Mouse (Mus musculus) lung, embryonic 15.5 days (tissue): ENCODE results near the gene Vrk3. TPM values are rescaled to one million over a fixed set of nuclear protein-coding genes. Genes with fewer than 3 reads are reported as not detected.

Experiments
- ATAC-seq: fragments of 200-750 bp; cut with Nextera tagmentation; 2 replicates; pipeline ENCODE4 v1.8.0; 2017; ENCODE audit warnings: moderate number of reproducible peaks, borderline replicate concordance; ENCODE audit not compliant: low FRiP score, low TSS enrichment; ENCODE audit errors: extremely low read depth
- H3K27ac ChIP-seq: fragments of 300-500 bp; sonication (generic); 2 replicates; pipeline ENCODE4 v1.5.1; 2015; ENCODE audit warnings: moderate library complexity, mild to moderate bottlenecking, inconsistent platforms
- H3K27me3 ChIP-seq: fragments of 300-500 bp; sonication (generic); 2 replicates; pipeline ENCODE4 v1.6.1; 2015; ENCODE audit warnings: inconsistent platforms
- H3K36me3 ChIP-seq: fragments of 300-500 bp; sonication (generic); 2 replicates; pipeline ENCODE4 v1.6.1; 2015; ENCODE audit warnings: inconsistent platforms
- H3K4me1 ChIP-seq: fragments of 300-500 bp; sonication (generic); 2 replicates; pipeline ENCODE4 v1.6.1; 2015; ENCODE audit warnings: inconsistent platforms
- H3K4me2 ChIP-seq: fragments of 300-500 bp; sonication (generic); 2 replicates; pipeline ENCODE4 v1.6.1; 2015; ENCODE audit warnings: inconsistent platforms, mild to moderate bottlenecking, moderate library complexity
- H3K4me3 ChIP-seq: fragments of 300-500 bp; sonication (generic); 2 replicates; pipeline ENCODE4 v1.5.1; 2015; ENCODE audit warnings: mild to moderate bottlenecking, inconsistent platforms
- H3K9ac ChIP-seq: fragments of 300-500 bp; sonication (generic); 2 replicates; pipeline ENCODE4 v1.6.1; 2015; ENCODE audit warnings: inconsistent platforms
- H3K9me3 ChIP-seq: fragments of 300-500 bp; sonication (generic); 2 replicates; pipeline ENCODE4 v1.6.1; 2016; ENCODE audit warnings: inconsistent platforms
- WGBS: fragments of 180-500 bp; shearing (Covaris S2); methylation state at CpG from one replicate; pipeline ENCODE4 v1.1.7; 2015; 5-methylcytosine and 5-hydroxymethylcytosine counted together
- polyA plus RNA-seq: library from polyadenylated mRNA; unstranded; fragments of >200 nt; fragmentation: Nextera tagmentation; extraction: Ambion mirVana; gene quantifications from 2 replicates; pipeline ENCODE4 v1.2.1, GENCODE M21; 2015

Vrk3 gene
- polyA plus RNA-seq, 1 experiment from 2014 or later, result 46.1 TPM

GRCm38 (mm10) chr7:44770046-44770578 is 21.9 kb downstream of the Vrk3 start:
- H3K36me3 ChIP-seq, result peaks cover 45% of the 10 kb centered on the region
- H3K4me3 ChIP-seq, result no peak overlapping the region
- WGBS, result 12% methylated on average over 6 of the region's 6 CpGs
- H3K4me2 ChIP-seq, result no peak overlapping the region
- no peak overlapping the region for H3K27ac ChIP-seq
- ATAC-seq, result no peak
- H3K27me3 ChIP-seq, result no peaks in the 10 kb centered on the region
- H3K4me1 ChIP-seq, result no peaks in the 10 kb centered on the region
- no peaks in the 10 kb centered on the region for H3K9me3 ChIP-seq
- H3K9ac ChIP-seq, result no peak overlapping the region

GRCm38 (mm10) chr7:44772591-44773204 is 24.5 kb downstream of the Vrk3 start:
- WGBS, result 84% methylated on average over 8 of the region's 8 CpGs
- H3K36me3 ChIP-seq, result peaks cover 40% of the 10 kb centered on the region

DNA sequence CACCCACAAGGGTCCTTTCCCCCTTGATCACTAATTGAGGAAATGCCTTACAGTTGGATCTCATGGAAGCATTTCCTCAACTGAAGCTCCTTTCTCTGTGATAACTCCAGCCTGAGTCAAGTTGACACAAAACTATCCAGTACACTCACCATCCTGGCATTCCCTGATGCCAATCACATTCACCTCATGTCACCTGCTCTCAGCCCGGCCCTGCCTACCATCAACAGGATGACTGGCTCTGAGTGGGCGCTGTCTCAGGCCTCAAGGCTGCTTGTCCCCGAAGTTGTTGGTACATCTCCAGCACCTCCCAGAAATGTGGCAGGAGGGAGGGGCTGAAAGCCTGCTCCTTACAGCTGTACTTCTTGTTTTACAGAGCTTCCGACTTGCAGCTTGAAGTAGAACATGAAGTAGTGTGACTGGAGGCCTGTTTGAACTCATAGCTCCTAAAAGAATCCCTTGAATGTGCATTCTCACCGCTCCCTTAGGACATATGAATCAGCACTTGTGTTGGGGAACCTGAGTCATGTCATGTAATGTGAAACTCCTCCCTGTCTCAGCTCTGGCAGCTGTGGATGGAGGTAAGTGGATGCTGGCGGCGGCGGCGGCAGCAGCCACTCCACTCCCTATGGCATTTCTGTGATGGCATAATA is 28.8 kb downstream of the Vrk3 start:
- ATAC-seq, result no peak
- Histone ChIP-seq H3K27me3 (no peaks in the 10 kb centered on the region), H3K36me3 (peaks cover 10% of the 10 kb centered on the region; the same call in 1 of the 2 replicates), H3K4me1 (no peaks in the 10 kb centered on the region), H3K9me3 (no peaks in the 10 kb centered on the region), H3K27ac (no peak overlapping the region), H3K4me3 (no peak overlapping the region), H3K4me2 (no peak overlapping the region), H3K9ac (no peak overlapping the region)
- WGBS, result 89% methylated on average over 9 of the region's 9 CpGs

More at GRCm38 (mm10) chr7:44772591-44773204, 24.5 kb downstream of the Vrk3 start:
- H3K4me2 ChIP-seq, result no peak overlapping the region
- no peak overlapping the region for H3K4me3 ChIP-seq
- H3K27me3 ChIP-seq, result no peaks in the 10 kb centered on the region
- no peak overlapping the region for H3K9ac ChIP-seq
- no peak overlapping the region for H3K27ac ChIP-seq
- no peaks in the 10 kb centered on the region for H3K9me3 ChIP-seq
- ATAC-seq, result no peak
- no peaks in the 10 kb centered on the region for H3K4me1 ChIP-seq

- Histone ChIP-seq H3K4me2 (no peak overlapping the region), H3K27me3 (no peaks in the 10 kb centered on the region), H3K27ac (no peak overlapping the region), H3K4me3 (no peak overlapping the region), H3K9ac (no peak overlapping the region), H3K36me3 (peaks cover 7% of the 10 kb centered on the region; the same call in 1 of the 2 replicates), H3K9me3 (no peaks in the 10 kb centered on the region), H3K4me1 (no peaks in the 10 kb centered on the region)
- WGBS, result 72% methylated on average over 8 of the region's 8 CpGs
- no peak for ATAC-seq
Observed at GRCm38 (mm10) chr7:44780101-44780500, 31.9 kb downstream of the Vrk3 start.

GRCm38 (mm10) chr7:44789531-44789930 is 41.3 kb downstream of the Vrk3 start:
- Histone ChIP-seq H3K4me2 (no peak overlapping the region), H3K36me3 (no peaks in the 10 kb centered on the region), H3K27me3 (no peaks in the 10 kb centered on the region), H3K27ac (no peak overlapping the region), H3K4me3 (no peak overlapping the region), H3K4me1 (no peaks in the 10 kb centered on the region), H3K9ac (no peak overlapping the region), H3K9me3 (no peaks in the 10 kb centered on the region)
- no peak; the same call in 1 of the 2 replicates for ATAC-seq
- WGBS, result 52% methylated on average over 3 of the region's 3 CpGs

- 53% methylated on average over 4 of the region's 4 CpGs for WGBS
- H3K9ac ChIP-seq, result no peak overlapping the region
- no peak for ATAC-seq
- no peak overlapping the region for H3K4me3 ChIP-seq
- H3K36me3 ChIP-seq, result no peaks in the 10 kb centered on the region
- H3K4me1 ChIP-seq, result no peaks in the 10 kb centered on the region
- H3K4me2 ChIP-seq, result no peak overlapping the region
- no peaks in the 10 kb centered on the region for H3K27me3 ChIP-seq
- no peaks in the 10 kb centered on the region for H3K9me3 ChIP-seq
- no peak overlapping the region for H3K27ac ChIP-seq
Observed at GRCm38 (mm10) chr7:44790066-44790465, 41.9 kb downstream of the Vrk3 start.

DNA sequence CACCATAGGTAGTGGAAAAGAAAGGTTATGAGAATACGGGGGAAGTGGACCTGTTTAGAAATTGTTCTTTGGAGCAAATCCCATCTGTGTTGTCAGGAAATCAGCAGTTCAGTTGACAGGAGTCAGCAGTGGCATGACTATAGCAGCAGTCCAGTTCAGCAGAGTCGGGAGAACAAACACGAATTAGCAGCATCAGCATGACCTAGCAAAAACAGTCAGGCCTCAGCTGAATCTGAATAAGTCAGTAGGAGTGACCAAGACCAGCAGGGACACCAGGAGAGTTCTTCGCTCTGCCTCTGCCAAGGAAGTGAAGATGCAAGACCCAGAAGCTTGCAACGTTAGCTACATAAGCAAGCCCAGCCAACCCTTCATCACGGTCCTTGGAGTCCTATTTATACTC is 44.6 kb downstream of the Vrk3 start:
- 78% methylated on average over 6 of the region's 6 CpGs for WGBS
- Histone ChIP-seq H3K27ac (no peak overlapping the region), H3K4me1 (no peaks in the 10 kb centered on the region), H3K4me2 (no peak overlapping the region), H3K9ac (no peak overlapping the region), H3K27me3 (no peaks in the 10 kb centered on the region), H3K4me3 (no peak overlapping the region), H3K9me3 (no peaks in the 10 kb centered on the region), H3K36me3 (no peaks in the 10 kb centered on the region)
- ATAC-seq, result no peak

GRCm38 (mm10) chr7:44808927-44809326 is 60.7 kb downstream of the Vrk3 start:
- no peak for ATAC-seq
- no peak overlapping the region for H3K27ac ChIP-seq
- no peaks in the 10 kb centered on the region for H3K4me1 ChIP-seq
- WGBS, result 76% methylated on average over 2 of the region's 2 CpGs
- peaks cover 15% of the 10 kb centered on the region for H3K36me3 ChIP-seq
- H3K4me2 ChIP-seq, result no peak overlapping the region
- no peak overlapping the region for H3K4me3 ChIP-seq
- no peaks in the 10 kb centered on the region for H3K27me3 ChIP-seq
- no peak overlapping the region for H3K9ac ChIP-seq
- H3K9me3 ChIP-seq, result no peaks in the 10 kb centered on the region

DNA sequence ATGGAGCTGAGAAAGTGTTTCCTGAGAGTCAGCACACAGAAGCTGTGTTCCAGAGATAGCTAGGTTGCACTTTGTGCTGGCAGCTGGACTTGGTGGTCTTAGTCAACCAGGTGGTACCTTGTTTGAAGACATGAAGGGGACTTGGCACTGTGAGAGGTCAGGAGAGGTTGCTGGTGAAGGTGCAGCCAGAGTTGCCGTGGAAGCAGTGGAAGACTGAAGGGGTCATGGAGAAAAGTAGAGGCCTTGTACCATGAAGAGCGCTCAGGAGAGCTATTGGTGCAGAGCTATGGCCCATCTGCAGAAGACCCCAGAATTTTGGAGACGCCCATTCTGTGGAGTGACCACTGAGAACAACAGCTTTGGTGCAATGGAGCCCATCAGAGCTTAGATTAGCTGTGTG is 61.3 kb downstream of the Vrk3 start:
- Histone ChIP-seq H3K4me1 (no peaks in the 10 kb centered on the region), H3K9ac (no peak overlapping the region), H3K4me3 (no peak overlapping the region), H3K9me3 (no peaks in the 10 kb centered on the region), H3K27me3 (no peaks in the 10 kb centered on the region), H3K36me3 (peaks cover 20% of the 10 kb centered on the region), H3K4me2 (no peak overlapping the region), H3K27ac (no peak overlapping the region)
- ATAC-seq, result no peak
- WGBS, result 88% methylated on average over 3 of the region's 3 CpGs

- Histone ChIP-seq H3K4me3 (no peak overlapping the region), H3K9ac (no peak overlapping the region), H3K27me3 (no peaks in the 10 kb centered on the region), H3K9me3 (no peaks in the 10 kb centered on the region), H3K4me1 (peaks cover 8% of the 10 kb centered on the region), H3K27ac (no peak overlapping the region), H3K36me3 (peaks cover 21% of the 10 kb centered on the region), H3K4me2 (no peak overlapping the region)
- no peak for ATAC-seq
- 82% methylated on average over 4 of the region's 4 CpGs for WGBS
Observed at GRCm38 (mm10) chr7:44810365-44810764, 62.2 kb downstream of the Vrk3 start.

GRCm38 (mm10) chr7:44810819-44811557 is 62.8 kb downstream of the Vrk3 start:
- no peak for ATAC-seq
- H3K27ac ChIP-seq, result no peak overlapping the region
- H3K4me1 ChIP-seq, result peaks cover 8% of the 10 kb centered on the region
- H3K27me3 ChIP-seq, result no peaks in the 10 kb centered on the region
- no peak overlapping the region for H3K9ac ChIP-seq
- WGBS, result 87% methylated on average over 7 of the region's 7 CpGs
- H3K36me3 ChIP-seq, result peaks cover 21% of the 10 kb centered on the region
- H3K4me3 ChIP-seq, result no peak overlapping the region
- H3K9me3 ChIP-seq, result no peaks in the 10 kb centered on the region
- no peak overlapping the region for H3K4me2 ChIP-seq
